Comparison of ENCODE assay signal across 10 mouse cellular contexts in the genomic region with DNA sequence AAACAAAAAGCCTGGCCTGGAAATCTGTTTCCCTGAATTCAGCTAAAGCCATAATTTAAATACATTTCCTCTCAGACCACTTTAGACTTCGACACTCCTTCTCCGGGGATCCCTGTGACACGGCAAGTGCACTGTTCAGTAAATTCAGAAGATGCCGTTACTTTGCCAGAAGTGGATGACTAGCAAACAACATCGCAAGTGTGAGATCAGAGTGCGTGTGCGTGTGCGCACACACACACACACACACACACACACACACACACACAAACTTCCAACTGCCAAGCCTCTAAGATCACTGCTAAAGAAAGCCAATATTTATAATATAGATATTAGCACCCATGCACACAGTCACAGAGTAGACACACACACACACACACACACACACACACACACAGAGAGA. TPM values are rescaled to one million over a fixed set of nuclear protein-coding genes. Genes with fewer than 3 reads are reported as not detected.
DNase-seq lines count a peak whose midpoint lies in the region; ATAC-seq lines count a peak whose summit lies in the region.
"Had no signal": no experiment of that assay in that cellular context is flagged by ENCODE, and none has a peak within 500 bp of the region (broad histone marks: within the 10 kb centered on the region; RNA-seq: fewer than 3 reads in every experiment).

No protein-coding gene starts in this region.

- H3K4me3 ChIP-seq in forebrain, embryonic 15.5 days: peak overlapping the region; percentile 35
- peak overlapping the region; percentile 19; the same call in 1 of the 2 replicates for H3K4me3 ChIP-seq in midbrain, embryonic 14.5 days (replicated peaks; ENCODE audit: low read depth, low read length)
- H3K4me3 ChIP-seq: erythroblast, embryonic 14.5 days had no signal

- no peak overlapping the region for H3K9ac ChIP-seq in forebrain, embryonic 15.5 days (replicated peaks)
- H3K9ac ChIP-seq in midbrain, embryonic 14.5 days (replicated peaks; ENCODE audit: low read length): no peak overlapping the region

- 35% methylated on average over 8 of the region's 8 CpGs for WGBS in forebrain, embryonic 15.5 days
- 68% methylated on average over 8 of the region's 8 CpGs for WGBS in midbrain, embryonic 14.5 days

- intact Hi-C loops in left cerebral cortex, postnatal 14 days (cut with DNase I): loop anchor here (5.0 kb wide), 1 partner anchor 86 kb away; no protein-coding TSS in a partner anchor

- H3K27ac ChIP-seq in forebrain, embryonic 15.5 days (replicated peaks): peak overlapping the region; percentile 38; the same call in 1 of the 2 replicates
- H3K27ac ChIP-seq in midbrain, embryonic 14.5 days (replicated peaks; ENCODE audit: low read depth, low read length): peak overlapping the region; percentile 52

- peak; percentile 10 for DNase-seq in kidney, postnatal 14 days
- no peak for DNase-seq in kidney, adult 8-10 months
- DNase-seq in midbrain, embryonic 14.5 days: peak; percentile 16
- DNase-seq in layer of hippocampus, adult 11-12 months (ENCODE audit: low spot score): no peak
- no peak for DNase-seq in left cerebral cortex, postnatal 14 days (ENCODE audit: low spot score in 2 of 2)
- DNase-seq in kidney, adult 18-20 months: no peak

- peak; percentile 17 for ATAC-seq in activated CD4-positive, CD25-positive, alpha-beta regulatory T cell, adult 4 months
- ATAC-seq in forebrain, embryonic 15.5 days (replicated peaks): no peak
- ATAC-seq in midbrain, embryonic 14.5 days (ENCODE audit: low FRiP score, low TSS enrichment): no peak

- H3K36me3 ChIP-seq in forebrain, embryonic 15.5 days: no peaks in the 10 kb centered on the region
- no peaks in the 10 kb centered on the region for H3K36me3 ChIP-seq in midbrain, embryonic 14.5 days (ENCODE audit: control insufficient read depth, insufficient read depth, low read length)

- no peaks in the 10 kb centered on the region for H3K9me3 ChIP-seq in forebrain, embryonic 15.5 days
- no peaks in the 10 kb centered on the region for H3K9me3 ChIP-seq in midbrain, embryonic 14.5 days (ENCODE audit: control insufficient read depth, low read length)

- no peaks in the 10 kb centered on the region for H3K27me3 ChIP-seq in forebrain, embryonic 15.5 days
- no peaks in the 10 kb centered on the region; the same call in 1 of the 2 replicates for H3K27me3 ChIP-seq in midbrain, embryonic 14.5 days (ENCODE audit: control insufficient read depth, insufficient read depth, low read length)

- peaks cover 26% of the 10 kb centered on the region for H3K4me1 ChIP-seq in forebrain, embryonic 15.5 days
- H3K4me1 ChIP-seq in midbrain, embryonic 14.5 days (ENCODE audit: control insufficient read depth, insufficient read depth, low read length): peaks cover 10% of the 10 kb centered on the region; the same call in 1 of the 2 replicates

- peak overlapping the region; percentile 45 for H3K4me2 ChIP-seq in forebrain, embryonic 15.5 days (replicated peaks)
- peak overlapping the region; percentile 48 for H3K4me2 ChIP-seq in midbrain, embryonic 14.5 days (ENCODE audit: low read length)

RNA-seq across cellular contexts. Expression of a gene that starts 3.7 kb away (rescaled TPM):
- polyA plus RNA-seq in activated CD4-positive, CD25-positive, alpha-beta regulatory T cell, adult 4 months (2017; shearing (Covaris generic)): under 1 TPM in 1 of 2 experiments, not detected in 1; 0.21 TPM
- 0.34 and 0.48 TPM in 2 replicates for polyA plus RNA-seq in forebrain, embryonic 15.5 days (2015; fragmentation: Nextera tagmentation; extraction: Ambion mirVana)
- 0.53 TPM in 1 of 2 replicates, not detected in the other for polyA plus RNA-seq in midbrain, embryonic 14.5 days (2014; fragmentation: Nextera tagmentation; extraction: Ambion mirVana)
- total RNA-seq in left cerebral cortex, postnatal 14 days (2021): not detected
- polyA plus RNA-seq: erythroblast, embryonic 14.5 days had no signal

RNA-seq across cellular contexts. Expression of a gene that starts 30.6 kb away (rescaled TPM):
- not detected for polyA plus RNA-seq in activated CD4-positive, CD25-positive, alpha-beta regulatory T cell, adult 4 months (2017; shearing (Covaris generic))
- polyA plus RNA-seq in forebrain, embryonic 15.5 days (2015; fragmentation: Nextera tagmentation; extraction: Ambion mirVana): not detected in 2 replicates
- not detected in 2 replicates for polyA plus RNA-seq in midbrain, embryonic 14.5 days (2014; fragmentation: Nextera tagmentation; extraction: Ambion mirVana)
- total RNA-seq in left cerebral cortex, postnatal 14 days (2021): under 1 TPM; 0.24 to 0.57 TPM
- total RNA-seq: layer of hippocampus, postnatal 10 days had no signal
- polyA plus RNA-seq: erythroblast, embryonic 14.5 days had no signal

Comparison
In these comparisons a context has a peak if more than half of its experiments do, and no peak if none do; other contexts are left out.
1. DNase-seq: peak in kidney, postnatal 14 days (single experiment) and midbrain, embryonic 14.5 days (single experiment); none in kidney, adult 8-10 months (0 of 2), layer of hippocampus, adult 11-12 months (single experiment), left cerebral cortex, postnatal 14 days (0 of 2) and kidney, adult 18-20 months (single experiment).